Mouse (Mus musculus) heart, adult 18-20 months (tissue): Measurements from ENCODE around the gene Sema3a. TPM values are rescaled to one million over a fixed set of nuclear protein-coding genes. Genes with fewer than 3 reads are reported as not detected.

Source experiments
- DNase-seq, 2 experiments: peaks; one replicate each; pipeline ENCODE4 v3.0.0; 2021 to 2022; ENCODE audit warnings: mixed read lengths in 1 of 2
- total RNA-seq, 2 experiments: library from RNA; stranded (reverse); gene quantifications; 2 replicates each; pipeline ENCODE4 v1.2.3; 2021

Gene Sema3a
- total RNA-seq, 2 experiments from 2014 or later: 1.3 to 2.5 TPM

GRCm38 (mm10) chr5:13320138-13320537, 194.9 kb downstream of the Sema3a start:
- no peak for DNase-seq

GRCm38 (mm10) chr5:13327281-13327680, 202.1 kb downstream of the Sema3a start:
- no peak for DNase-seq

GRCm38 (mm10) chr5:13331412-13331811, 206.2 kb downstream of the Sema3a start:
- no peak for DNase-seq

GRCm38 (mm10) chr5:13337665-13338064, 212.5 kb downstream of the Sema3a start:
- DNase-seq: no peak

- DNase-seq: no peak
These were observed 221.9 kb downstream of the Sema3a start for GRCm38 (mm10) chr5:13347068-13347467.

- DNase-seq: no peak
These were observed 226.4 kb downstream of the Sema3a start for GRCm38 (mm10) chr5:13351611-13352010.

GRCm38 (mm10) chr5:13352995-13353394, 227.8 kb downstream of the Sema3a start:
- no peak for DNase-seq

GRCm38 (mm10) chr5:13353539-13353938, 228.3 kb downstream of the Sema3a start:
- DNase-seq: no peak

GRCm38 (mm10) chr5:13354913-13355312, 229.7 kb downstream of the Sema3a start:
- DNase-seq: no peak

GRCm38 (mm10) chr5:13358770-13359169, 233.6 kb downstream of the Sema3a start:
- DNase-seq: no peak

- no peak for DNase-seq
These were observed 235.5 kb downstream of the Sema3a start for GRCm38 (mm10) chr5:13360711-13361110.

GRCm38 (mm10) chr5:13365108-13365507, 239.9 kb downstream of the Sema3a start:
- DNase-seq: no peak

- DNase-seq: no peak
These were observed 254.0 kb downstream of the Sema3a start for GRCm38 (mm10) chr5:13379223-13379622.

- DNase-seq: no peak
These were observed 258.8 kb downstream of the Sema3a start for GRCm38 (mm10) chr5:13384047-13384446.

- DNase-seq: no peak
These were observed 259.5 kb downstream of the Sema3a start for GRCm38 (mm10) chr5:13384714-13385113.

GRCm38 (mm10) chr5:13386603-13387002, 261.4 kb downstream of the Sema3a start:
- no peak for DNase-seq

- DNase-seq: no peak
These were observed 262.5 kb downstream of the Sema3a start for GRCm38 (mm10) chr5:13387679-13388078.

- no peak for DNase-seq
These were observed 264.8 kb downstream of the Sema3a start for GRCm38 (mm10) chr5:13389995-13390394.

GRCm38 (mm10) chr5:13405432-13405831, 280.2 kb downstream of the Sema3a start:
- peak; percentile 2 to 22 for DNase-seq

GRCm38 (mm10) chr5:13406131-13406530, 280.9 kb downstream of the Sema3a start:
- DNase-seq: no peak

- DNase-seq: no peak
These were observed 286.7 kb downstream of the Sema3a start for GRCm38 (mm10) chr5:13411920-13412319.

- DNase-seq: no peak
These were observed 288.8 kb downstream of the Sema3a start for GRCm38 (mm10) chr5:13413915-13414525.

- no peak for DNase-seq
These were observed 291.9 kb downstream of the Sema3a start for GRCm38 (mm10) chr5:13416960-13417710.
